Comparison of ENCODE assay signal across 8 mouse cellular contexts in genomic region chr10:119100511-119100910, GRCm38 (mm10).
DNase-seq lines count a peak whose midpoint lies in the region; ATAC-seq and TF ChIP-seq lines count a peak whose summit lies in the region.

No protein-coding gene starts in this region.

- 30% methylated on average over 7 of the region's 7 CpGs for WGBS in hindbrain, embryonic 11.5 days
- WGBS in hindbrain, embryonic 12.5 days: 26% methylated on average over 7 of the region's 7 CpGs
- WGBS in liver, embryonic 14.5 days (ENCODE audit: insufficient replicate concordance): 27% methylated on average over 7 of the region's 7 CpGs

- H3K9ac ChIP-seq in hindbrain, embryonic 11.5 days (ENCODE audit: low read depth, low read length): no peak overlapping the region
- no peak overlapping the region for H3K9ac ChIP-seq in hindbrain, embryonic 12.5 days
- no peak overlapping the region for H3K9ac ChIP-seq in liver, embryonic 14.5 days (replicated peaks)

- TF ChIP-seq CTCF in G1E (IDR thresholded peaks at IDR 0.05; ENCODE audit: low read depth, low read length): no peak
- TF ChIP-seq CTCF in liver, embryonic 14.5 days (IDR thresholded peaks at IDR 0.05; ENCODE audit: low read depth): peak; percentile 58

- H3K4me3 ChIP-seq in hindbrain, embryonic 11.5 days (ENCODE audit: low read depth, low read length): no peak overlapping the region
- no peak overlapping the region for H3K4me3 ChIP-seq in hindbrain, embryonic 12.5 days
- no peak overlapping the region for H3K4me3 ChIP-seq in G1E (ENCODE audit: low read depth, low read length)
- no peak overlapping the region for H3K4me3 ChIP-seq in liver, embryonic 14.5 days (ENCODE audit: insufficient read depth in 1 of 2, low read depth in 2 of 2, low read length in 2 of 2)

- H3K36me3 ChIP-seq in hindbrain, embryonic 11.5 days (ENCODE audit: control insufficient read depth, insufficient read depth, low read length): no peaks in the 10 kb centered on the region
- no peaks in the 10 kb centered on the region for H3K36me3 ChIP-seq in hindbrain, embryonic 12.5 days
- H3K36me3 ChIP-seq in G1E (replicated peaks): no peaks in the 10 kb centered on the region
- H3K36me3 ChIP-seq in liver, embryonic 14.5 days (replicated peaks; ENCODE audit: control insufficient read depth, insufficient read depth, low read depth): no peaks in the 10 kb centered on the region

- no peak overlapping the region for H3K27ac ChIP-seq in hindbrain, embryonic 11.5 days (ENCODE audit: low read depth, low read length)
- H3K27ac ChIP-seq in hindbrain, embryonic 12.5 days: no peak overlapping the region
- no peak overlapping the region for H3K27ac ChIP-seq in liver, embryonic 14.5 days

- peak; percentile 22 for DNase-seq in hindbrain, embryonic 11.5 days (ENCODE audit: low spot score)
- DNase-seq in G1E (ENCODE audit: low spot score): no peak
- peak; percentile 50 for DNase-seq in embryo, embryonic 10.5 days (ENCODE audit: low spot score)
- DNase-seq in liver, embryonic 14.5 days (ENCODE audit: low read depth in 3 of 3, low spot score in 3 of 3): no peak
- no peak for DNase-seq in frontal cortex, postnatal 10 days (ENCODE audit: low spot score in 2 of 2)
- DNase-seq in right cerebral cortex, postnatal 14 days: no peak
- DNase-seq in thymus, postnatal 14 days: no peak

- H3K4me1 ChIP-seq in hindbrain, embryonic 11.5 days (replicated peaks; ENCODE audit: control insufficient read depth, insufficient read depth, low read length): no peaks in the 10 kb centered on the region; the same call in 1 of the 2 replicates
- H3K4me1 ChIP-seq in hindbrain, embryonic 12.5 days: no peaks in the 10 kb centered on the region; the same call in 1 of the 2 replicates
- peaks cover 48% of the 10 kb centered on the region for H3K4me1 ChIP-seq in G1E (ENCODE audit: insufficient read depth, low read depth, low read length)
- no peaks in the 10 kb centered on the region for H3K4me1 ChIP-seq in liver, embryonic 14.5 days (replicated peaks; ENCODE audit: control insufficient read depth in 2 of 2, insufficient read depth in 2 of 2, low read length in 1 of 2)

- ATAC-seq in hindbrain, embryonic 11.5 days (ENCODE audit: low FRiP score): no peak
- no peak for ATAC-seq in hindbrain, embryonic 12.5 days (ENCODE audit: low FRiP score)
- ATAC-seq in G1E (ENCODE audit: extremely low read depth, insufficient number of reproducible peaks, low FRiP score, poor library complexity, severe bottlenecking): peak; percentile 43; the same call in 1 of the 2 replicates
- ATAC-seq in liver, embryonic 14.5 days (ENCODE audit: insufficient read depth): no peak

- H3K4me2 ChIP-seq in hindbrain, embryonic 11.5 days (replicated peaks; ENCODE audit: low read depth, low read length): no peak overlapping the region
- H3K4me2 ChIP-seq in hindbrain, embryonic 12.5 days (replicated peaks): no peak overlapping the region
- H3K4me2 ChIP-seq in liver, embryonic 14.5 days (ENCODE audit: low read depth): no peak overlapping the region

- H3K27me3 ChIP-seq in hindbrain, embryonic 11.5 days (ENCODE audit: control insufficient read depth, insufficient read depth, low read length): no peaks in the 10 kb centered on the region
- H3K27me3 ChIP-seq in hindbrain, embryonic 12.5 days: no peaks in the 10 kb centered on the region
- no peaks in the 10 kb centered on the region for H3K27me3 ChIP-seq in G1E (ENCODE audit: insufficient read depth, low read length)
- no peaks in the 10 kb centered on the region for H3K27me3 ChIP-seq in liver, embryonic 14.5 days (ENCODE audit: control insufficient read depth, insufficient read depth, low read length)

- no peak for TF ChIP-seq EP300 in liver, embryonic 14.5 days (IDR thresholded peaks at IDR 0.05; ENCODE audit: low read depth)

- H3K9me3 ChIP-seq in hindbrain, embryonic 11.5 days (ENCODE audit: control insufficient read depth, low read length): no peaks in the 10 kb centered on the region
- H3K9me3 ChIP-seq in hindbrain, embryonic 12.5 days (replicated peaks): no peaks in the 10 kb centered on the region
- peaks cover 5% of the 10 kb centered on the region for H3K9me3 ChIP-seq in G1E (replicated peaks)
- H3K9me3 ChIP-seq in liver, embryonic 14.5 days (ENCODE audit: control insufficient read depth, low read length): no peaks in the 10 kb centered on the region

Comparison
In these comparisons a context has a peak if more than half of its experiments do, and no peak if none do; other contexts are left out.
1. DNase-seq: peak in hindbrain, embryonic 11.5 days (single experiment) and embryo, embryonic 10.5 days (single experiment); none in G1E (single experiment), liver, embryonic 14.5 days (0 of 3), frontal cortex, postnatal 10 days (0 of 2), right cerebral cortex, postnatal 14 days (single experiment) and thymus, postnatal 14 days (single experiment).